Mouse (Mus musculus): ENCODE measurements around the gene Dctn3. TPM values are rescaled to one million over a fixed set of nuclear protein-coding genes. Genes with fewer than 3 reads are reported as not detected.

Dctn3 gene
- total RNA-seq, 2 experiments from 2014 or later: 80.5 to 100 TPM

DNA sequence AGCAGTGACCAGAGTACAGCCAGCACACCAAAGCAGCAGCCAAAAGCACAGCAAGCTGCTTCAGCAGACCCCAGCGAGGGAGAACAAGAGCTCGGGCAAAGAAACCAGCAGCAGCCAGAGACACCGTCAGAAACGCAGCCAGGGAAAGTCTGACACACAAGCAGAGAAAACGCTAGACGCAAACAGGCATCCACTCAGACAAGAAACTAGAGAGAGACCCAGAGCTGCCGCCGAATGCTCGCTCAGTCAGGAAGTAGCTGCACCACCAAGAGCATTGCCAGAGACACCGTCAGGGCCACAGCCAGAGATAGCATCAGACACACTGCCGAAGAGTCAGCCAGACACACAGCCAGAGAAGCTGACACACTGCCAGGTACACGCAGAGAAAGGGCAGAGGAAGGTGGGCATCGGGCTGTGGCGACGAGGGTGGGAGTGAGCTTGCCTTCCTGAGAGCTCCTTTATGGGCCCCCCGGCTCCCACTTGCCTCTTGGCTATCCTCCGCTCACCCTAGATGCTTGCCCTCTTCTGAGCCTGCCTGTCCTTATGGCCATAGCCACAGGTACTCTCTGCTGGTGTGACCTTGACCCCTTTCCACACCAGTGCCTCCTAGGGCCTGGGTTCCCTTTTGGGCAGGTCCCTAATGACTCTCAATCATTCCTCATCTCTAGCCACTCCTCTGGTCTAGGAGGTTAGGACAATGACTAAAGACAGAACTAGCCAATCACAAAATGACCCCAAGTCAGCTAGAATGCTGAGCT lies 46.5 kb downstream of the Dctn3 start:
- no peak for ATAC-seq (ENCODE audit: poor library complexity, severe bottlenecking)

DNA sequence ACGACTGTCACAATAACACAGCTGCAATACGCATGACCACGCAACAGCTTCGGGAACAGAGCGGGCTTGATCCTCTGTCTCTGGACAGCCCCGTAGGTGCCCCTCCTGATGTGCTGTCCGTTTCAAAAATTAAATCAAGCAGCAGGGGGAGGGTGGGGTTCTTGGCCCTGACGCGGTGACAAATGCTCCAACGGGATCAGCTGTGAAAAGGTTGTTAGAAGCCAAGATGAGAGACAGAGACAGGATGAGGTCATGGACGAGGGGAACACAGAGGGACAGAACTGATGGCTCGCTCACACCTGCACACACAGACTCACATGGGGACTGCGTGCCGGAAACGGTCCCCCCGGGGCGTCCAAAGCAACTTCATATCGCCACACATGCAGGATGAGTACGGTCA lies 49.8 kb downstream of the Dctn3 start:
- ATAC-seq (ENCODE audit: poor library complexity, severe bottlenecking): no peak

DNA sequence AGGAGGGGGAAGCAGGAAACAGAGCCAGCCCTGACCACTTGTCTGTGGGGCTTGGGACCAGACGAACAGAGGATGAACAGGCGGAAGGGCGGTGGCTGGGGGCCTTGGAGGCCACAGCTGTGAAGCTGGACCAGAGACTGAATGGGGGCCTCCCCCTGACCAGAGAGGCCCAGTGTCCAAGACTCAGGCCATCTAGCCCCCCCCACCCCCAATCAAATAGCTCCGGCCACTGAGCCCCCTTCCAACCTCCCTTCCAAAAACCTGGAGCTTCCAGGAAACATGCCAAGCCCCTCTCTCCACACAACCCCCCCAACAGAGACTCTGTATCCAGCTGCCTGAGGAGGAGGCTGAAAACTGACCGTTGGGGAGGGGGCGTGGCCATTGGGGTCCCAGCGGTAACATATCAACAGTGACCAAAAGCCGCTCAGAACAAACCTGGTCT lies 50.4 kb downstream of the Dctn3 start:
- ATAC-seq (ENCODE audit: poor library complexity, severe bottlenecking): no peak

DNA sequence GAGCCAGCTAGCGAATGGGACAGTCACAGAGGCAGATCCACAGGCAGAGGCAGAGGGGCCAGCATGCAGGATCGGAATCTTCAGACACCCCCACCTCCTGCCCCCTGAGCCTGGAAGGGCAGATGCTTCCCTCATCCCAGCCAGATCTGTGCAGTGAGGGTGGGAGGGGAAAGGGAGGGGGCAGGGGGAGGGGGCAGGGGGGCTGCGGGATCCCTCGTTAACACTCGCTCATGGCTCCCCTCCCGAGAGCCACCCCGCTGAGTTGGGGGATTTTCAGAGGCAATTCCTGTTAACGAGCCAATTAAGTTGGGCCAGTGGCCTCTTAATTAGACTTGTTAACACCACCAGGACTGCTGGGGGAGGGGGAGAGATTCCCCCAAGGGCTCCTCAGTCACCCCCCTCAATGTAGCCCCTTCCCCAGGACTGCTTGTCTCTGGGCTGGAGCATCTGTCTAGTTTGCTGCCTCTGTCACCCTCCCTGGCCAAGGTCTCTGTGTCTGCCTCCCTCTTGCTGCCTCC lies 50.9 kb downstream of the Dctn3 start:
- ATAC-seq (ENCODE audit: poor library complexity, severe bottlenecking): no peak

DNA sequence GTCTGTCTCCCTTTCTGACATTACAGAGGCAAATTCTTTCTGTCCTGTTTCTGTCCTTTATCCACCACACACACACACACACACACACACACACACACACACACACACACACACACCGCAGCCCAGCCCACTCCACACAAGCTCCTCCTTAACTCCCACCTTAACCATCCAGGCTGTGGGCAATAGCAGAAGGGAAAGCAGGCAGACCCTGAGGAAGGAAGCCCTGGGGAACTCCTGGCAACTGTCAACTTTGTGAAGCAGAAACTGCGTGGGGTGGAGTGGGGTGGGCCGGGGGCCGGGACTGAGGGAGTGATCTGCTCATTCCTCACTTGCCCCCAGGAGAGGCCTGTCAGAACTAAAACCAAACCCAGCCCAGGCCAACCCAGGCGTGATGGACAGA lies 51.5 kb downstream of the Dctn3 start:
- no peak for ATAC-seq (ENCODE audit: poor library complexity, severe bottlenecking)

DNA sequence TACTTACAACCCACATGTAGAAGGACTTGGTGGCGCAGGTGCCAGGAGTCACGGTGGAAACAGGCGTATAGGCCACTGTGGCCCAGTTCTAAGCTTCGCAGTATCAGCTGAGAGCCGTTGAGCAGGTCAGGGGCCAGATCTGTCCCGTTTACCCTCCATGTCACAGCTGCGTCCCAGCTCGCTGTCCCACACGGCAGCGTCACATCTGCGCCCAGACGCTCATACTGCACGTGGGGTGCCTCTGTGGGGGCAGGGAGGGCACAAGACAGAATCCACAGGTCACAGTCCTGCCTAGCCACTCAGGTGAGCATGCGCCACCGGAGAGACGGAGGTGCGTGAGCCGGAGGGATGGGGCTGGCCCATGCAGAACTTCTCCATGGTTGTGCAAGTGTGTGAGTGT lies 52.1 kb downstream of the Dctn3 start:
- no peak for ATAC-seq (ENCODE audit: poor library complexity, severe bottlenecking)

DNA sequence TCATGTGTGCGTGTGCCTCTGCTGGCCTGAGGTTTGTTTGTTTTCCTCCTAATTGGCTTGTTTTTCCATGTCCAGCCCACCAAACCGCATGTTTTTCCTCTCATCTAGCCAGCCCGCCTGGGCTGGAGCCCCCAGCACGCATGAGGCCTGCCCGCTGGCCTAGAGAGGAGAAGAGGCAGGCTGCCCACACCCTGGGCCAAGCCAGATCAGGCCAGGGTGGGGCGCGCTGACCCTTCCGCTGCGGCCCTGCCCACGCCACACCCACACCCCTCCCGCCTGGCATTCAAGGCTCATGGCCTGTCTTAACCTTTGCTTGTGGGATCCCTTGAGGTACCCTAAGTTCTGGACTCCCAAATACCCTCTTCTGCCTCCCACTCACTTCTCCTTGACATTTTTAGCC lies 56.3 kb downstream of the Dctn3 start:
- no peak for ATAC-seq (ENCODE audit: poor library complexity, severe bottlenecking)

DNA sequence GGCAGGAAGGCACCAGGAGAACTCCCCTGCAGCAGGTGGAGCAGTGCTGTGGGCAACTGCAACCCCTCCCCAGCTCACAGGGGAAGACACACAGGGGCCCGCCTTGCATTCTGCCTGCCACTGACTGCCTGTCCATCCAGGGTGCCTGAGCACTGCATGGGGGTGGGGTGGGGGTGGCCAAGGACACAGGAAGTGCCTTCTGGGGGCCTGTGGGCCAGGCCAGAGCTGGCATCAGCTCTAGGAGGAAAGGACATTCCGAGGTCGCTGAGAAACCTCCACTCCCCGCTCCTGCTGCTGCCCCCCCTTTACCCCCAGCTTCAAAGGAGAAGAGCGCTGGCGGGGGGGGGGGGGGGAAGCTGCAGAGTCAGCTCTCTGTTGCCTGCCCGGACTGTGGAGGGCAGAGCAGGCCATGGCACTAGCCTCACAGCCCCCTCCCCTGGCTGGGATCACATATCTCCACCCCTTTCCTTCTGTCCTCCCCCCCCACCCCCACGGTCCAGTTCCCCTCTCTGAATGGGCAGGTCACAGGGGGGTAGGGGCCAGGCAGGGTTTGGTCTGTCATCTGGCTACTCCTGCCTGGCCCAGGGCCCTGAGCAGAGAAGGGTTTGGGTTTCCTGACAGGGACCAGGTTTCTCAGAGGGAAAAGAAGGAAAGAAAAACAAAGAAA lies 57.8 kb downstream of the Dctn3 start:
- no peak for ATAC-seq (ENCODE audit: poor library complexity, severe bottlenecking)

Other genes with a start within 250 kb of the Dctn3 start
- 0.04 TPM in 1 of 2 replicates, not detected in the other for gene AI464131, start 220.1 kb downstream of the Dctn3 start, total RNA-seq (2015)
- gene AI464131, start 220.1 kb downstream of the Dctn3 start, total RNA-seq (2017): 0.07 TPM in 1 of 2 replicates, not detected in the other
- not detected in 2 replicates for gene 1110017D15Rik, start 205.8 kb downstream of the Dctn3 start, total RNA-seq (2015)
- gene 1110017D15Rik, start 205.8 kb downstream of the Dctn3 start, total RNA-seq (2017): not detected in 2 replicates
- 6.1 and 8.9 TPM in 2 replicates for gene Fam219a, start 153.6 kb downstream of the Dctn3 start, total RNA-seq (2015)
- 1.7 and 3.1 TPM in 2 replicates for gene Fam219a, start 153.6 kb downstream of the Dctn3 start, total RNA-seq (2017)
- not detected in 2 replicates for gene Dnaic1, start 153.4 kb downstream of the Dctn3 start, total RNA-seq (2015)
- gene Dnaic1, start 153.4 kb downstream of the Dctn3 start, total RNA-seq (2017): not detected in 2 replicates
- gene Enho, start 82.8 kb downstream of the Dctn3 start, total RNA-seq (2015): not detected in 2 replicates
- not detected in 2 replicates for gene Enho, start 82.8 kb downstream of the Dctn3 start, total RNA-seq (2017)
- gene Cntfr, start 26.1 kb downstream of the Dctn3 start, total RNA-seq (2015): not detected in 2 replicates
- gene Cntfr, start 26.1 kb downstream of the Dctn3 start, total RNA-seq (2017): not detected in 2 replicates
- gene Il11ra1, start 23.2 kb downstream of the Dctn3 start, total RNA-seq (2015): 12.9 and 13.4 TPM in 2 replicates
- gene Il11ra1, start 23.2 kb downstream of the Dctn3 start, total RNA-seq (2017): 50.2 and 52.1 TPM in 2 replicates
- 15.8 and 18.2 TPM in 2 replicates for gene Rpp25l, start 9.6 kb downstream of the Dctn3 start, total RNA-seq (2015)
- gene Rpp25l, start 9.6 kb downstream of the Dctn3 start, total RNA-seq (2017): 15.5 and 26.2 TPM in 2 replicates
- gene Arid3c, start 8.0 kb upstream of the Dctn3 start, total RNA-seq (2015): not detected in 2 replicates
- not detected in 2 replicates for gene Arid3c, start 8.0 kb upstream of the Dctn3 start, total RNA-seq (2017)
- gene Galt, start 32.1 kb upstream of the Dctn3 start, total RNA-seq (2015): 20.4 and 21.7 TPM in 2 replicates
- gene Galt, start 32.1 kb upstream of the Dctn3 start, total RNA-seq (2017): 18.7 and 24.3 TPM in 2 replicates
- 54.5 and 70.0 TPM in 2 replicates for gene Sigmar1, start 33.0 kb upstream of the Dctn3 start, total RNA-seq (2015)
- gene Sigmar1, start 33.0 kb upstream of the Dctn3 start, total RNA-seq (2017): 66.2 and 71.0 TPM in 2 replicates
- gene Ccl27a, start 51.1 kb upstream of the Dctn3 start, total RNA-seq (2015): 6.1 and 7.1 TPM in 2 replicates
- gene Ccl27a, start 51.1 kb upstream of the Dctn3 start, total RNA-seq (2017): 4.4 and 5.2 TPM in 2 replicates
- not detected in 2 replicates for gene Gm21541, start 180.4 kb upstream of the Dctn3 start, total RNA-seq (2015)
- gene Gm21541, start 180.4 kb upstream of the Dctn3 start, total RNA-seq (2017): not detected in 2 replicates
- not detected in 2 replicates for gene Gm20878, start 218.4 kb upstream of the Dctn3 start, total RNA-seq (2015)
- gene Gm20878, start 218.4 kb upstream of the Dctn3 start, total RNA-seq (2017): 0.44 TPM in 1 of 2 replicates, not detected in the other
- gene Fam205a4, start 242.9 kb upstream of the Dctn3 start, total RNA-seq (2015): not detected in 2 replicates
- not detected in 2 replicates for gene Fam205a4, start 242.9 kb upstream of the Dctn3 start, total RNA-seq (2017)